Mouse (Mus musculus): ENCODE data around the gene Ptov1.

GRCm38 (mm10) chr7:44841825-44842463 is 27.6 kb downstream of the Ptov1 start:
- TF ChIP-seq CTCF (IDR thresholded peaks at IDR 0.05; ENCODE audit: low read depth, low read length): no peak
- TF ChIP-seq POLR2A (IDR thresholded peaks at IDR 0.05; ENCODE audit: extremely low read depth, insufficient read depth, low read length): no peak
